Mouse (Mus musculus): ENCODE measurements around the gene Slc35e3.

DNA sequence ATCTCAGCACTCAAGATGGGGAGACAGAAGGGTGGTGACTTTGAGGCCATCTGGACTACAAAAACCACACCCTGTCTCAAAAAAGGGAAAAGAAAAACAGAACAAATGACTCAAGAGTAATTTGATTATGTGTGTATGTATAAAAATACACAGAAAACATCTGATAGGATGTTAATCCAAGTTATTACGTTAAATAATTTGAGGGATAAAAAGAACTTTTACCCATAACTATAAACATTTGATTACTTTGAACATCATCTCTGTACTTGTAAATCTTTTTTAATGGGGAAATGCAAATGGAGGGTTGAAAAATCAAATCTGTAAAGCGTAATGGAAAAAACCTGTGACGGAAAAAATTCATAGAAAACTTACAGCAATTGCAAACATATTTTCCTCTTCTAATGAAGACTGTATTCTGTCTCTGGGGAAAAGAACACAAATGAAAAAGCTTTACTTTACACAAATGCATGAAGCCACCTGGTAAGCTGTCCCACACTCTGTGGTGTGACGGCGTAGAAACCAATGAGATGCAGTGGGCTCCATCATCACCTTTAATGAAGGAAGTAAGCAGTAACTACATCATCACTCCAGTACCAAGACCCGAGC, 34.2 kb upstream of the Slc35e3 start:
- TF ChIP-seq POLR2A (IDR thresholded peaks at IDR 0.05; ENCODE audit: borderline replicate concordance, extremely low read depth, low read depth, low read length) (no peak), CTCF (IDR thresholded peaks at IDR 0.05; ENCODE audit: insufficient read depth, low read length) (no peak)
